Mouse (Mus musculus): ENCODE measurements around the gene Gigyf2. TPM values are rescaled to one million over a fixed set of nuclear protein-coding genes. Genes with fewer than 3 reads are reported as not detected.

The Gigyf2 gene
- polyA plus RNA-seq, 1 experiment from 2014 or later = 50.0 TPM

GRCm38 (mm10) chr1:87350576-87350975 is 23.8 kb downstream of the Gigyf2 start:
- no peaks in the 10 kb centered on the region for H3K27me3 ChIP-seq (replicated peaks; ENCODE audit: control insufficient read depth, insufficient read depth, low read length)

GRCm38 (mm10) chr1:87360276-87360675 is 33.5 kb downstream of the Gigyf2 start:
- Histone ChIP-seq H3K4me2 (ENCODE audit: low read length) (no peak overlapping the region), H3K4me1 (ENCODE audit: control insufficient read depth, insufficient read depth, low read length) (no peaks in the 10 kb centered on the region), H3K4me3 (ENCODE audit: low read depth, low read length) (no peak overlapping the region), H3K27ac (ENCODE audit: low read depth, low read length) (no peak overlapping the region), H3K9me3 (replicated peaks; ENCODE audit: control insufficient read depth, low read length) (no peaks in the 10 kb centered on the region), H3K36me3 (ENCODE audit: control insufficient read depth, insufficient read depth, low read length) (peaks cover 14% of the 10 kb centered on the region), H3K9ac (ENCODE audit: low read length) (no peak overlapping the region), H3K27me3 (replicated peaks; ENCODE audit: control insufficient read depth, insufficient read depth, low read length) (no peaks in the 10 kb centered on the region)
- ATAC-seq = no peak
- DNase-seq (ENCODE audit: low spot score) = no peak
- 83% methylated on average over 1 of the region's 1 CpGs for WGBS

More at GRCm38 (mm10) chr1:87350576-87350975, 23.8 kb downstream of the Gigyf2 start:
- Histone ChIP-seq H3K4me2 (ENCODE audit: low read length) (no peak overlapping the region), H3K9ac (ENCODE audit: low read length) (no peak overlapping the region), H3K4me3 (ENCODE audit: low read depth, low read length) (no peak overlapping the region), H3K9me3 (replicated peaks; ENCODE audit: control insufficient read depth, low read length) (no peaks in the 10 kb centered on the region), H3K36me3 (ENCODE audit: control insufficient read depth, insufficient read depth, low read length) (0 out of 2 replicates have a peak, but pooled peaks cover 11% of the 10 kb centered on the region), H3K4me1 (ENCODE audit: control insufficient read depth, insufficient read depth, low read length) (no peaks in the 10 kb centered on the region), H3K27ac (ENCODE audit: low read depth, low read length) (no peak overlapping the region)
- no peak for DNase-seq (ENCODE audit: low spot score)
- ATAC-seq = no peak
- WGBS = 87% methylated on average over 2 of the region's 2 CpGs

- ATAC-seq = no peak
- no peak overlapping the region for H3K9ac ChIP-seq (ENCODE audit: low read length)
Observed at GRCm38 (mm10) chr1:87378024-87378560, 51.3 kb downstream of the Gigyf2 start.

GRCm38 (mm10) chr1:87379919-87380318 is 53.1 kb downstream of the Gigyf2 start:
- Histone ChIP-seq H3K36me3 (ENCODE audit: control insufficient read depth, insufficient read depth, low read length) (peaks cover 20% of the 10 kb centered on the region), H3K27me3 (replicated peaks; ENCODE audit: control insufficient read depth, insufficient read depth, low read length) (no peaks in the 10 kb centered on the region), H3K9ac (ENCODE audit: low read length) (no peak overlapping the region), H3K27ac (ENCODE audit: low read depth, low read length) (no peak overlapping the region), H3K4me3 (ENCODE audit: low read depth, low read length) (no peak overlapping the region), H3K9me3 (replicated peaks; ENCODE audit: control insufficient read depth, low read length) (no peaks in the 10 kb centered on the region), H3K4me1 (ENCODE audit: control insufficient read depth, insufficient read depth, low read length) (no peaks in the 10 kb centered on the region), H3K4me2 (ENCODE audit: low read length) (no peak overlapping the region)
- no peak for ATAC-seq
- WGBS = 88% methylated on average over 1 of the region's 1 CpGs
- DNase-seq (ENCODE audit: low spot score) = peak; percentile 39

More at GRCm38 (mm10) chr1:87378024-87378560, 51.3 kb downstream of the Gigyf2 start:
- Histone ChIP-seq H3K9me3 (replicated peaks; ENCODE audit: control insufficient read depth, low read length) (no peaks in the 10 kb centered on the region), H3K36me3 (ENCODE audit: control insufficient read depth, insufficient read depth, low read length) (peaks cover 28% of the 10 kb centered on the region), H3K4me2 (ENCODE audit: low read length) (no peak overlapping the region), H3K4me1 (ENCODE audit: control insufficient read depth, insufficient read depth, low read length) (no peaks in the 10 kb centered on the region), H3K4me3 (ENCODE audit: low read depth, low read length) (no peak overlapping the region), H3K27ac (ENCODE audit: low read depth, low read length) (no peak overlapping the region), H3K27me3 (replicated peaks; ENCODE audit: control insufficient read depth, insufficient read depth, low read length) (no peaks in the 10 kb centered on the region)
- DNase-seq (ENCODE audit: low spot score) = no peak
- WGBS = 90% methylated on average over 3 of the region's 3 CpGs

- ATAC-seq (no peak), DNase-seq (ENCODE audit: low spot score) (no peak)
- no peaks in the 10 kb centered on the region for H3K27me3 ChIP-seq (replicated peaks; ENCODE audit: control insufficient read depth, insufficient read depth, low read length)
- peaks cover 18% of the 10 kb centered on the region for H3K36me3 ChIP-seq (ENCODE audit: control insufficient read depth, insufficient read depth, low read length)
- no peak overlapping the region for H3K27ac ChIP-seq (ENCODE audit: low read depth, low read length)
- H3K4me3 ChIP-seq (ENCODE audit: low read depth, low read length) = no peak overlapping the region
- no peak overlapping the region for H3K9ac ChIP-seq (ENCODE audit: low read length)
- H3K4me2 ChIP-seq (ENCODE audit: low read length) = no peak overlapping the region
- H3K9me3 ChIP-seq (replicated peaks; ENCODE audit: control insufficient read depth, low read length) = no peaks in the 10 kb centered on the region
- no peaks in the 10 kb centered on the region for H3K4me1 ChIP-seq (ENCODE audit: control insufficient read depth, insufficient read depth, low read length)
- WGBS = 97% methylated on average over 3 of the region's 3 CpGs
Observed at GRCm38 (mm10) chr1:87381152-87381551, 54.4 kb downstream of the Gigyf2 start.

- no peak for ATAC-seq
- Histone ChIP-seq H3K27me3 (replicated peaks; ENCODE audit: control insufficient read depth, insufficient read depth, low read length) (no peaks in the 10 kb centered on the region), H3K4me2 (ENCODE audit: low read length) (no peak overlapping the region), H3K4me3 (ENCODE audit: low read depth, low read length) (no peak overlapping the region), H3K9ac (ENCODE audit: low read length) (no peak overlapping the region), H3K27ac (ENCODE audit: low read depth, low read length) (no peak overlapping the region), H3K36me3 (ENCODE audit: control insufficient read depth, insufficient read depth, low read length) (peaks cover 16% of the 10 kb centered on the region), H3K9me3 (replicated peaks; ENCODE audit: control insufficient read depth, low read length) (no peaks in the 10 kb centered on the region), H3K4me1 (ENCODE audit: control insufficient read depth, insufficient read depth, low read length) (no peaks in the 10 kb centered on the region)
- WGBS = 93% methylated on average over 9 of the region's 9 CpGs
- no peak for DNase-seq (ENCODE audit: low spot score)
Observed at GRCm38 (mm10) chr1:87386436-87387092, 59.8 kb downstream of the Gigyf2 start.

- H3K36me3 ChIP-seq (ENCODE audit: control insufficient read depth, insufficient read depth, low read length) = peaks cover 23% of the 10 kb centered on the region
- 76% methylated on average over 3 of the region's 3 CpGs for WGBS
- H3K9me3 ChIP-seq (replicated peaks; ENCODE audit: control insufficient read depth, low read length) = no peaks in the 10 kb centered on the region
- no peak for ATAC-seq
- H3K27me3 ChIP-seq (replicated peaks; ENCODE audit: control insufficient read depth, insufficient read depth, low read length) = no peaks in the 10 kb centered on the region
- H3K9ac ChIP-seq (ENCODE audit: low read length) = no peak overlapping the region
- H3K4me1 ChIP-seq (ENCODE audit: control insufficient read depth, insufficient read depth, low read length) = no peaks in the 10 kb centered on the region
- no peak for DNase-seq (ENCODE audit: low spot score)
- H3K4me2 ChIP-seq (ENCODE audit: low read length) = no peak overlapping the region
- H3K4me3 ChIP-seq (ENCODE audit: low read depth, low read length) = no peak overlapping the region
- H3K27ac ChIP-seq (ENCODE audit: low read depth, low read length) = no peak overlapping the region
Observed at GRCm38 (mm10) chr1:87393444-87394195, 66.8 kb downstream of the Gigyf2 start.

- Histone ChIP-seq H3K4me2 (ENCODE audit: low read length) (no peak within 1 kb of the TSS), H3K9ac (ENCODE audit: low read length) (no peak within 1 kb of the TSS), H3K9me3 (replicated peaks; ENCODE audit: control insufficient read depth, low read length) (no peaks in the 10 kb centered on the region), H3K4me1 (ENCODE audit: control insufficient read depth, insufficient read depth, low read length) (no peaks in the 10 kb centered on the region), H3K27me3 (replicated peaks; ENCODE audit: control insufficient read depth, insufficient read depth, low read length) (no peaks in the 10 kb centered on the region), H3K4me3 (ENCODE audit: low read depth, low read length) (no peak within 1 kb of the TSS), H3K36me3 (ENCODE audit: control insufficient read depth, insufficient read depth, low read length) (peaks cover 17% of the 10 kb centered on the region), H3K27ac (ENCODE audit: low read depth, low read length) (no peak within 1 kb of the TSS)
- WGBS = 4% methylated on average over 6 of the region's 6 CpGs
- DNase-seq (ENCODE audit: low spot score) (peak; percentile 5), ATAC-seq (no peak)
Observed at GRCm38 (mm10) chr1:87394594-87394993, 67.8 kb downstream of the Gigyf2 start, which contains the start of gene Kcnj13. TSS of gene Kcnj13 (minus strand) at chr1:87394729.
